Mouse (Mus musculus) limb, embryonic 15.5 days (tissue): ENCODE data around the gene Cd3eap. TPM values are rescaled to one million over a fixed set of nuclear protein-coding genes. Genes with fewer than 3 reads are reported as not detected.

ENCODE experiments used
- ATAC-seq: fragments of 200-750 bp; cut with Nextera tagmentation; 2 replicates; pipeline ENCODE4 v1.8.0; 2017; ENCODE audit warnings: low read depth, moderate TSS enrichment; ENCODE audit not compliant: insufficient number of reproducible peaks, low FRiP score, low TSS enrichment
- H3K27ac ChIP-seq: fragments of 300-500 bp; sonication (generic); 2 replicates; pipeline ENCODE4 v1.5.1; 2015; ENCODE audit warnings: moderate library complexity, mild to moderate bottlenecking, inconsistent platforms
- H3K27me3 ChIP-seq: fragments of 300-500 bp; sonication (generic); 2 replicates; pipeline ENCODE4 v1.6.1; 2015; ENCODE audit warnings: inconsistent platforms
- H3K36me3 ChIP-seq: fragments of 300-500 bp; sonication (generic); 2 replicates; pipeline ENCODE4 v1.6.1; 2015; ENCODE audit warnings: inconsistent platforms
- H3K4me1 ChIP-seq: fragments of 300-500 bp; sonication (generic); 2 replicates; pipeline ENCODE4 v1.6.1; 2015; ENCODE audit warnings: inconsistent platforms
- H3K4me2 ChIP-seq: fragments of 300-500 bp; sonication (generic); 2 replicates; pipeline ENCODE4 v1.6.1; 2015; ENCODE audit warnings: mild to moderate bottlenecking, inconsistent platforms
- H3K4me3 ChIP-seq: fragments of 300-500 bp; sonication (generic); 2 replicates; pipeline ENCODE4 v1.5.1; 2015; ENCODE audit warnings: mild to moderate bottlenecking, inconsistent platforms
- H3K9ac ChIP-seq: fragments of 300-500 bp; sonication (generic); 2 replicates; pipeline ENCODE4 v1.6.1; 2015; ENCODE audit warnings: inconsistent platforms
- H3K9me3 ChIP-seq: fragments of 300-500 bp; sonication (generic); 2 replicates; pipeline ENCODE4 v1.6.1; 2016; ENCODE audit warnings: inconsistent platforms
- WGBS: fragments of 180-500 bp; shearing (Covaris S2); methylation state at CpG from one replicate; pipeline ENCODE4 v1.1.7; 2015; 5-methylcytosine and 5-hydroxymethylcytosine counted together
- polyA plus RNA-seq: library from polyadenylated mRNA; unstranded; fragments of >200 nt; fragmentation: Nextera tagmentation; extraction: Ambion mirVana; gene quantifications from 2 replicates; pipeline ENCODE4 v1.2.1, GENCODE M21; 2015

The Cd3eap gene
- polyA plus RNA-seq, 1 experiment from 2014 or later, result 34.2 TPM

DNA sequence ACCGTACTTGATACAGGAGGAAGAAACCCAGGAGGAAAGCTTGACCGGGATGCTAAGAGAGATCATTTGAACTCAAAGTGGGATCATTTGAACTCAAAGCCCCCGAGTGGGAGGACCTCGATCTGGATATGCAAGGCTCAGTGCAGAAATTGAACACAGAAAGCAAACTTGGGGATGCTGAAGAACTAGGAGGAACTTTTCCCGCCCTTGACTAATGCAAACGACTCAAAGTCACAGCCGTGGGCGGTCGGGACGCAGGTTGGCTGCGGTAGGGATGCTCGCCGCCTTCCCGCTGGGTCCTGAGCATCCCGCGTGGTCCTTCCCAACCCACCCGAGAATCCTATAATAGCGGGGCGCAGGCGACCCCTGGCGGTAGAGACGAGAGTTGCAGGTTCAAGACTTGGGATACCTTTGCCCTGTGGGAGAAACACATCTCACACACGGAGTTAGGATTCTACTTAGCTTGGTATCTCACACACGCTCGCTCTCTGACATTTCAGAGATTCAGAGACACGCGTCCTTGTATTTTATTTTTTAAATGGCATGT lies 16.7 kb downstream of the Cd3eap start:
- Histone ChIP-seq H3K4me2 (peak overlapping the region; percentile 93), H3K4me1 (peaks cover 48% of the 10 kb centered on the region), H3K36me3 (peaks cover 2% of the 10 kb centered on the region), H3K9me3 (no peaks in the 10 kb centered on the region), H3K27me3 (peaks cover 13% of the 10 kb centered on the region; the same call in 1 of the 2 replicates), H3K27ac (peak overlapping the region; percentile 14; the same call in 1 of the 2 replicates), H3K4me3 (peak overlapping the region; percentile 46), H3K9ac (peak overlapping the region; percentile 41)
- WGBS, result under 1% methylated on average over 27 of the region's 27 CpGs
- ATAC-seq, result no peak

DNA sequence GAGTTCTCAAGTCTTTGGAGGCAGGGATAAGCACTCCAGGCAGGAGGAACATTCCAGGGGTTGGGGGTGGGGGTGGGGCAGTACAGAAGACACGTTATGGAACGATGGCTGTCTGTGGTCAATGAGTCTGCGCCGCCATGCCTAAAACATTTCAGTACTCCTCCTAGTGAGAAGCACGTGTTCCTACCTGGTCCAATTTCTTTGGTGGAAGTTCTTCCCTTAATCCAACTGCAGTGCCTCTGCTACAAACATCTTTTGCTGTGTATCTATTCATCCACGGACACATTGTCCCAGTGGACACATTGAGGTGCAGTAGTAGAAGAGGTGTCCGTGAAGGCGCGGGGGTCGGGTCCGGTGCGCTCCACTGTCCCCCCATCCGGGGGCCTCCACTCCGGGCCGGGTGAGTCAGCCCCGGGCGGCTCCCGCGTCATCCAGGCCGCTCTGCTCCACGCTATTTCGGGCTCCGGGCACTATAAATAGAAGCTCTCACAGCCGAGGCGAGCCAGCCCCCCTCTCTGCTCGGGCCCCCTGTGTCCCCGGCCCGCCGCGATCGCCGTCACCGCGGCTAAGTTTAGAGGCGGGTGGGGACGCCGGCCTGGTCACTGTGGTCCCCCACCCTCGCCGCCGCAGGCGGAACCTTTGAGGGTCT lies 17.4 kb downstream of the Cd3eap start:
- Histone ChIP-seq H3K9me3 (no peaks in the 10 kb centered on the region), H3K36me3 (no peaks in the 10 kb centered on the region), H3K4me3 (peak overlapping the region; percentile 46), H3K27me3 (peaks cover 13% of the 10 kb centered on the region; the same call in 1 of the 2 replicates), H3K27ac (peak overlapping the region; percentile 14; the same call in 1 of the 2 replicates), H3K4me2 (peak overlapping the region; percentile 93), H3K4me1 (peaks cover 48% of the 10 kb centered on the region), H3K9ac (peak overlapping the region; percentile 41)
- peak; percentile 25; the same call in 1 of the 2 replicates for ATAC-seq
- under 1% methylated on average over 40 of the region's 41 CpGs for WGBS

- Histone ChIP-seq H3K4me2 (peak overlapping the region; percentile 93), H3K4me1 (peaks cover 45% of the 10 kb centered on the region), H3K36me3 (no peaks in the 10 kb centered on the region), H3K4me3 (peak overlapping the region; percentile 46; the same call in 1 of the 2 replicates), H3K27me3 (peaks cover 13% of the 10 kb centered on the region; the same call in 1 of the 2 replicates), H3K9me3 (no peaks in the 10 kb centered on the region), H3K9ac (no peak overlapping the region), H3K27ac (no peak overlapping the region)
- no peak for ATAC-seq
- 19% methylated on average over 10 of the region's 10 CpGs for WGBS
Measured at GRCm38 (mm10) chr7:19341250-19341649, 18.0 kb downstream of the Cd3eap start.

DNA sequence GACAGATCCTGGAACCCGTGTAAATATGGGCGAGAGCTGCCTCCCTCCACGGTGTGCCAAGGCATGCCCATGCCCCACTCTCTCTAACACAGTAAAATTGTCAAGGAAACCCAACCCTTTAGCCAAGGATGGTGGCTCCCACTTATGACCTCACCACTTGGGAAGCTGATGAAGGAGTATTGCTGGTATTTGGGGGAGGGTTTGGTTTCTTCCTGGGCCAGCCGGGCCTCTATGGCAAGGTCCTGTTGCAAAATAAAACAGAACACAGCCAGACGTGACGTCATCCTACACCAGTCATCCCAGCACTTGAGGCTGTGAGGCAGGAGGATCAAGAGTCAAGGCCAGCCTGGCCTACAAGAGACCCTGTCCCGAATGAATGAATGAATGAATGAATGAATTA lies 20.7 kb downstream of the Cd3eap start:
- ATAC-seq, result no peak
- Histone ChIP-seq H3K9me3 (no peaks in the 10 kb centered on the region), H3K27me3 (peaks cover 13% of the 10 kb centered on the region; the same call in 1 of the 2 replicates), H3K9ac (no peak overlapping the region), H3K27ac (0 out of 2 replicates have a peak overlapping the region, but pooled peaks have one; percentile 18), H3K36me3 (no peaks in the 10 kb centered on the region), H3K4me3 (no peak overlapping the region), H3K4me1 (peaks cover 23% of the 10 kb centered on the region), H3K4me2 (no peak overlapping the region)
- 54% methylated on average over 7 of the region's 7 CpGs for WGBS

DNA sequence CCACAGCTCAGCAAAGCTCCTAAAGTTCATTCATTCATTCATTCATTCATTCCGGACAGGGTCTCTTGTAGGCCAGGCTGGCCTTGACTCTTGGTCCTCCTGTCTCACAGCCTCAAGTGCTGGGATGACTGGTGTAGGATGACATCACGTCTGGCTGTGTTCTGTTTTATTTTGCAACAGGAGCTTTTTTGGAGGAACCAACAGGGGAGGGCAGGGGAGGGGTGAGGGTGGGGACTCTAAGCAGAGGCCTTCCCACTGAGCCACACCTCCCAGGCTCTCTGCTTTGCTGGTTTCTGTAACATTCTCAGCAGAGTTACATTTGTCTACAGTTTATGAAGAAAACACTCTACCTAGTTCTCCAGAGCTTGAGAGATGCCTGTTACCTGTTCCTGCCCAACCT lies 21.2 kb downstream of the Cd3eap start:
- H3K9me3 ChIP-seq, result no peaks in the 10 kb centered on the region
- H3K27me3 ChIP-seq, result peaks cover 13% of the 10 kb centered on the region; the same call in 1 of the 2 replicates
- WGBS, result 57% methylated on average over 2 of the region's 2 CpGs
- 0 out of 2 replicates have a peak overlapping the region, but pooled peaks have one; percentile 18 for H3K27ac ChIP-seq
- no peak for ATAC-seq
- no peak overlapping the region for H3K9ac ChIP-seq
- no peak overlapping the region for H3K4me3 ChIP-seq
- H3K4me2 ChIP-seq, result no peak overlapping the region
- H3K4me1 ChIP-seq, result peaks cover 19% of the 10 kb centered on the region
- H3K36me3 ChIP-seq, result no peaks in the 10 kb centered on the region

- Histone ChIP-seq H3K27ac (no peak overlapping the region), H3K4me3 (no peak overlapping the region), H3K9ac (no peak overlapping the region), H3K9me3 (no peaks in the 10 kb centered on the region), H3K4me2 (no peak overlapping the region), H3K36me3 (no peaks in the 10 kb centered on the region), H3K4me1 (peaks cover 14% of the 10 kb centered on the region), H3K27me3 (peaks cover 7% of the 10 kb centered on the region; the same call in 1 of the 2 replicates)
- 57% methylated on average over 10 of the region's 10 CpGs for WGBS
- ATAC-seq, result no peak
Measured at GRCm38 (mm10) chr7:19337122-19337521, 22.2 kb downstream of the Cd3eap start.

DNA sequence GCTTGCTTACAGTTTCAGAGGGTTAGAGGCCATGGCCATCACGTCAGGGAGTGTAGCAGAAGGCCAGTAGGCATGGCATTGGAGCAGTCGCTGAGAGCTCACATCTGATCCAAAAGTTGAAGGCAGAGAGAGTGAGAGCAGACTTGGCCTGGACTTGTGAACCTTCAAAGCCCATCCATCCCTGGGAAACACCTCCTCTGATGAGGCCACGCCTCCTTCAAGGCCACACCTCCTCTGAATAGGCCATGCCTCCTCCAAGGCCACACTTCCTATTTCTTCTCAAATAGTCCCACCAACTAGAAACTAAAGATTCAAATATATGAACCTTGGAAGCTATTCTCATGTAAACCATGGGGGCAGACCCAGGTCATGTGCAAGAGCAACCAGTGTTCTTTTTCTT lies 23.7 kb downstream of the Cd3eap start:
- no peak overlapping the region for H3K4me2 ChIP-seq

DNA sequence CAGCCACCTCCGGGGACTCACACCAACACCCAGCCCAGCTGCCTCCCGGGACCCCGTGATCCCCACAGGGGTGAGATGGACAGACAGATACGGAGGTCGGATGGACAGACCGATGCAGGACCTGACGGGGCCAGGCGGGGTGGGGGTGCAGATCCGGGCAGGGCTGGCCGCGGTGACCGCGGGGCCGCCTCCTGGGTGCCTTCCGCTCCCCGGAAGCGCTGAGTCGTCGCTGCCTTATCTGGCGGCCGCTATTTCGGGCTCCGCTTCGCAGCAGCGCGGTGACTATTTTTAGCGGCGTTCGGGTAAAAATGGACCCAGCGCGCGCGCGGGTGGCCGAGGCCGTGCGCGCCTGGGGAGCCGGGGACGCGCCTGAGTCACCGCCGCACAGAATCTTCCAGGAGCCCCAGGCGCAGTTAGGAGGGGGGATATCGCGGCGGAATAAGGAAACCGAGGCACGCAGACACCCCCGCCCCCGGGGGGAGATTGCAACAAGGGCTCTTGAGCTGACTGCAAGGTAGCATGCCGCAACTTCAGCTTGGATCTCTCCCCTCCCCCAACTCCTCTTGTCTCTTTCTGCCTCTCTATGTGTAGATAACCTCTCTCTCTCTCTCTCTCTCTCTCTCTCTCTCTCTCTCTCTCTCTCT lies 26.5 kb downstream of the Cd3eap start:
- no peaks in the 10 kb centered on the region for H3K9me3 ChIP-seq
- peak overlapping the region; percentile 62 for H3K4me3 ChIP-seq
- WGBS, result under 1% methylated on average over 52 of the region's 52 CpGs
- H3K9ac ChIP-seq, result peak overlapping the region; percentile 56
- H3K4me1 ChIP-seq, result peaks cover 7% of the 10 kb centered on the region
- H3K4me2 ChIP-seq, result peak overlapping the region; percentile 76
- H3K27ac ChIP-seq, result peak overlapping the region; percentile 14; the same call in 1 of the 2 replicates
- ATAC-seq, result no peak; the same call in 1 of the 2 replicates
- no peaks in the 10 kb centered on the region for H3K36me3 ChIP-seq
- no peaks in the 10 kb centered on the region for H3K27me3 ChIP-seq

More for the DNA sequence above, 23.7 kb downstream of the Cd3eap start:
- H3K9ac ChIP-seq, result no peak overlapping the region
- H3K27ac ChIP-seq, result no peak overlapping the region
- H3K36me3 ChIP-seq, result no peaks in the 10 kb centered on the region
- WGBS, result 27% methylated on average over 3 of the region's 3 CpGs
- no peak for ATAC-seq
- no peaks in the 10 kb centered on the region for H3K9me3 ChIP-seq
- H3K27me3 ChIP-seq, result no peaks in the 10 kb centered on the region
- no peak overlapping the region for H3K4me3 ChIP-seq
- peaks cover 4% of the 10 kb centered on the region; the same call in 1 of the 2 replicates for H3K4me1 ChIP-seq

GRCm38 (mm10) chr7:19331910-19332309 lies 27.4 kb downstream of the Cd3eap start:
- H3K4me3 ChIP-seq, result no peak overlapping the region
- ATAC-seq, result no peak
- H3K9me3 ChIP-seq, result no peaks in the 10 kb centered on the region
- no peak overlapping the region for H3K27ac ChIP-seq
- H3K36me3 ChIP-seq, result no peaks in the 10 kb centered on the region
- H3K4me2 ChIP-seq, result no peak overlapping the region
- no peaks in the 10 kb centered on the region for H3K27me3 ChIP-seq
- WGBS, result 65% methylated on average over 2 of the region's 2 CpGs
- no peak overlapping the region for H3K9ac ChIP-seq
- H3K4me1 ChIP-seq, result peaks cover 16% of the 10 kb centered on the region

DNA sequence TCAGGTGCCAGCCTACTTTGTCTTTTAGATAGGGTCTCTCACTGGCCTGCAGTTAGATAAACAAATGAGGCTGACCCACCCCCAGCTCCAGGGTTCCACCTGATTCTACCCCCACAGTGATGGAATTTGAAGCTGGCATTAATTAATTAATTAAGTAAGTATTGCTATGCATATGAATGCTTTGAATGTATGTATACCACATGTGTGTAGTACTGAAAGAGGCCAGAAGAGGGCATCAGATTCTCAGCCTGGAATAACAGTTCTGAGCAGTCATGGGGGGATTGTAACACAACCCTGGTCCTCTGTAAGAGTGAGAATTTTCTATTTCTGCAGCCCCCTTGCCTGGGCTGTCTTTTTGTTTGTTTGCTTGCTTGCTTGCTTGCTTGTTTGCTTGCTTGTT lies 30.9 kb downstream of the Cd3eap start:
- peaks cover 27% of the 10 kb centered on the region for H3K4me1 ChIP-seq

DNA sequence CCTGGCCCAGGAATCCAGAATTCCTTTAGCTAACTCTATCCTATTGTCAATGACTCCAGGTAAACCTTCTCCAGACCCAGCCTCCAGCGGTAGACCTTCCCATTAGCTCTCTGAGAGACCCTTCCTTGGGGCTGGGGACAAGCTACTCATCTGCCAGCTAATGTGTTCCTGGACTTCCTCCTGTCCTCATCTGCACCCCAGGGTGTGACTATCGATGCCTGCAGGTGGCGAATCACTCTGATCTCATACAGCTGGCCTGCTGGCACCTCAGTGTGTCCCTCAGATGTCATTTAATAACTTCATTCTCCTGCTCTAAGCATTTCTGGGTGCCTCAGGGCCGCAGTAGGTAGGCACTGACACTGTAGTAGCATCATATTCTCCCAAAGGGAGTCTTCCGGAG lies 31.5 kb downstream of the Cd3eap start:
- WGBS, result 79% methylated on average over 5 of the region's 5 CpGs
- Histone ChIP-seq H3K27ac (no peak overlapping the region), H3K4me1 (peaks cover 26% of the 10 kb centered on the region), H3K36me3 (no peaks in the 10 kb centered on the region), H3K27me3 (no peaks in the 10 kb centered on the region), H3K9ac (no peak overlapping the region), H3K4me3 (no peak overlapping the region), H3K9me3 (no peaks in the 10 kb centered on the region), H3K4me2 (no peak overlapping the region)
- no peak for ATAC-seq

More for the DNA sequence above, 30.9 kb downstream of the Cd3eap start:
- no peaks in the 10 kb centered on the region for H3K9me3 ChIP-seq
- ATAC-seq, result no peak
- no peaks in the 10 kb centered on the region for H3K36me3 ChIP-seq
- no peaks in the 10 kb centered on the region for H3K27me3 ChIP-seq
- no peak overlapping the region for H3K27ac ChIP-seq
- no peak overlapping the region for H3K4me2 ChIP-seq
- no peak overlapping the region for H3K4me3 ChIP-seq
- no peak overlapping the region for H3K9ac ChIP-seq

- H3K9me3 ChIP-seq, result no peaks in the 10 kb centered on the region
- H3K4me2 ChIP-seq, result peak overlapping the region; percentile 64
- peak overlapping the region; percentile 42 for H3K4me3 ChIP-seq
- peaks cover 23% of the 10 kb centered on the region for H3K4me1 ChIP-seq
- ATAC-seq, result peak; percentile 69
- H3K36me3 ChIP-seq, result no peaks in the 10 kb centered on the region
- H3K27ac ChIP-seq, result peak overlapping the region; percentile 82
- under 1% methylated on average over 22 of the region's 22 CpGs for WGBS
- H3K9ac ChIP-seq, result peak overlapping the region; percentile 33; the same call in 1 of the 2 replicates
- peaks cover 4% of the 10 kb centered on the region; the same call in 1 of the 2 replicates for H3K27me3 ChIP-seq
Measured at GRCm38 (mm10) chr7:19327128-19327527, 32.2 kb downstream of the Cd3eap start.
